15 mouse cellular contexts compared by ENCODE assay signal in genomic region chr15:31606821-31607220, GRCm38 (mm10). TPM values are rescaled to one million over a fixed set of nuclear protein-coding genes. Genes with fewer than 3 reads are reported as not detected.
A peak's percentile ranks its signal among the peaks of the same experiment; 100 is the strongest.
DNase-seq lines count a peak whose midpoint lies in the region; ATAC-seq lines count a peak whose summit lies in the region.
"Had no signal": no experiment of that assay in that cellular context is flagged by ENCODE, and none has a peak within 500 bp of the region (broad histone marks: within the 10 kb centered on the region; RNA-seq: fewer than 3 reads in every experiment).

No protein-coding gene starts in this region.

- no peak for ATAC-seq in kidney, embryonic 15.5 days (replicated peaks; ENCODE audit: low FRiP score)
- ATAC-seq in forebrain, embryonic 15.5 days (replicated peaks), result no peak

- DNase-seq in cerebellum, postnatal 14 days, result peak; percentile 33 to 44
- DNase-seq in cerebellum, postnatal 4 days (ENCODE audit: low spot score in 2 of 2), result no peak
- peak; percentile 63 for DNase-seq in kidney, adult 18-20 months
- peak; percentile 66 to 75 for DNase-seq in kidney, postnatal 25 days
- DNase-seq in lung, postnatal 10 days, result peak; percentile 36
- no peak for DNase-seq in ovary, postnatal 36 days (ENCODE audit: low spot score)
- DNase-seq: gastrocnemius, postnatal 10 days; heart, postnatal 4 days; lung, embryonic 14.5 days; midbrain, embryonic 14.5 days; right cerebral cortex, postnatal 14 days; thymus, postnatal 14 days had no signal

- no peak overlapping the region for H3K4me2 ChIP-seq in kidney, embryonic 15.5 days
- H3K4me2 ChIP-seq in forebrain, embryonic 15.5 days (replicated peaks), result no peak overlapping the region
- H3K4me2 ChIP-seq: lung, embryonic 14.5 days had no signal

- H3K4me1 ChIP-seq in kidney, embryonic 15.5 days, result peaks cover 16% of the 10 kb centered on the region
- peaks cover 8% of the 10 kb centered on the region for H3K4me1 ChIP-seq in forebrain, embryonic 15.5 days

- H3K9ac ChIP-seq in kidney, embryonic 15.5 days, result no peak overlapping the region
- H3K9ac ChIP-seq in forebrain, embryonic 15.5 days (replicated peaks), result no peak overlapping the region
- H3K9ac ChIP-seq: lung, embryonic 14.5 days had no signal

- H3K36me3 ChIP-seq in kidney, embryonic 15.5 days, result peaks cover 10% of the 10 kb centered on the region
- H3K36me3 ChIP-seq in forebrain, embryonic 15.5 days, result no peaks in the 10 kb centered on the region

- WGBS in kidney, embryonic 15.5 days, result 55% methylated on average over 6 of the region's 6 CpGs
- WGBS in forebrain, embryonic 15.5 days, result 67% methylated on average over 6 of the region's 6 CpGs

- H3K4me3 ChIP-seq in kidney, embryonic 15.5 days (replicated peaks), result no peak overlapping the region
- no peak overlapping the region for H3K4me3 ChIP-seq in forebrain, embryonic 15.5 days

- no peak overlapping the region for H3K27ac ChIP-seq in kidney, embryonic 15.5 days
- no peak overlapping the region for H3K27ac ChIP-seq in forebrain, embryonic 15.5 days (replicated peaks)
- H3K27ac ChIP-seq: kidney, postnatal 0 days had no signal

- no peaks in the 10 kb centered on the region for H3K9me3 ChIP-seq in kidney, embryonic 15.5 days (replicated peaks)
- H3K9me3 ChIP-seq in forebrain, embryonic 15.5 days, result no peaks in the 10 kb centered on the region

- no peaks in the 10 kb centered on the region for H3K27me3 ChIP-seq in kidney, embryonic 15.5 days
- H3K27me3 ChIP-seq in forebrain, embryonic 15.5 days, result no peaks in the 10 kb centered on the region

RNA-seq across cellular contexts. Expression of gene Fam173b, which starts 5.2 kb away (rescaled TPM):
- polyA plus RNA-seq in kidney, embryonic 15.5 days (2015; fragmentation: Nextera tagmentation; extraction: Ambion mirVana), result 13.4 and 13.9 TPM in 2 replicates
- polyA plus RNA-seq in forebrain, embryonic 15.5 days (2015; fragmentation: Nextera tagmentation; extraction: Ambion mirVana), result 10.0 and 11.5 TPM in 2 replicates

RNA-seq across cellular contexts. Expression of gene Cct5, which starts 5.2 kb away (rescaled TPM):
- 560 and 580 TPM in 2 replicates for polyA plus RNA-seq in kidney, embryonic 15.5 days (2015; fragmentation: Nextera tagmentation; extraction: Ambion mirVana)
- 543 and 551 TPM in 2 replicates for polyA plus RNA-seq in forebrain, embryonic 15.5 days (2015; fragmentation: Nextera tagmentation; extraction: Ambion mirVana)

RNA-seq across cellular contexts. Expression of gene Cmbl, which starts 41.6 kb away (rescaled TPM):
- 13.6 and 14.6 TPM in 2 replicates for polyA plus RNA-seq in kidney, embryonic 15.5 days (2015; fragmentation: Nextera tagmentation; extraction: Ambion mirVana)
- 5.0 and 7.4 TPM in 2 replicates for polyA plus RNA-seq in forebrain, embryonic 15.5 days (2015; fragmentation: Nextera tagmentation; extraction: Ambion mirVana)

Comparison
In these comparisons a context has a peak if more than half of its experiments do, and no peak if none do; other contexts are left out.
1. DNase-seq: peak in cerebellum, postnatal 14 days (2 of 2), kidney, adult 18-20 months (single experiment), kidney, postnatal 25 days (2 of 2) and lung, postnatal 10 days (single experiment); none in cerebellum, postnatal 4 days (0 of 2) and ovary, postnatal 36 days (single experiment).